Comparison of ENCODE assay signal across 24 mouse cellular contexts in the genomic region with DNA sequence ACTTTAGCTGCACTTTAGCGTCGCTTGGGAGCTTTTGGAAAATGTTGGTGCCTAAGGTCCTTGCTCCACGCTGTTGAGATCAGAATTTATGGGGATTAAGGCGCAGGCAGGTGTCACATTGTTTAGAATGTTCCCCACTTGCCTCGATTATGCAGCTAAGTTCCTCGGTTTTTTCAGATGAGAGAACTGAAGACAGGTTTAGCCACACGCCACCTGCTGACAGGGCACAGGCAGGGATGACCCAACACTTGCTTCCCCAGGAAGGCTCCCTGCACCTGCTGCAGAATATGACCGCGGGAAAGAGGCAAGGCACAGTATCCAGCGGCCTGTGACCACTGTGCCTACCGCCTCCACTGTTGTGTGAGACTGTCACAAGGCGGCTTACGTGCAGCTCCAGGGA. TPM values are rescaled to one million over a fixed set of nuclear protein-coding genes. Genes with fewer than 3 reads are reported as not detected.
A peak's percentile ranks its signal among the peaks of the same experiment; 100 is the strongest.
DNase-seq lines count a peak whose midpoint lies in the region; ATAC-seq and TF ChIP-seq lines count a peak whose summit lies in the region.
"Had no signal": no experiment of that assay in that cellular context is flagged by ENCODE, and none has a peak within 500 bp of the region (broad histone marks: within the 10 kb centered on the region; RNA-seq: fewer than 3 reads in every experiment).

No protein-coding gene starts in this region.

- in situ Hi-C loops in ES-E14 (cut with MboI; ENCODE audit: low sequenced_read_pairs in 2 of 2, unreplicated experiment in 2 of 2): no loop called here

- no peak overlapping the region for H3K27ac ChIP-seq in hindbrain, embryonic 12.5 days
- no peak overlapping the region for H3K27ac ChIP-seq in hindbrain, embryonic 11.5 days (ENCODE audit: low read depth, low read length)
- H3K27ac ChIP-seq in liver, embryonic 14.5 days: no peak overlapping the region
- H3K27ac ChIP-seq in liver, embryonic 12.5 days: no peak overlapping the region
- peak overlapping the region; percentile 97 for H3K27ac ChIP-seq in ES-E14 (ENCODE audit: insufficient read depth, low read depth, low read length, poor library complexity, severe bottlenecking)
- H3K27ac ChIP-seq: embryonic facial prominence, embryonic 15.5 days; forebrain, embryonic 10.5 days; heart, embryonic 10.5 days; hindbrain, embryonic 14.5 days had no signal

- H3K4me1 ChIP-seq in hindbrain, embryonic 12.5 days: no peaks in the 10 kb centered on the region
- H3K4me1 ChIP-seq in hindbrain, embryonic 11.5 days (replicated peaks; ENCODE audit: control insufficient read depth, insufficient read depth, low read length): no peaks in the 10 kb centered on the region
- peaks cover 17 to 28% of the 10 kb centered on the region in 2 experiments for H3K4me1 ChIP-seq in liver, embryonic 14.5 days (replicated peaks; ENCODE audit: control insufficient read depth in 2 of 2, insufficient read depth in 2 of 2, low read length in 1 of 2)
- peaks cover 57% of the 10 kb centered on the region for H3K4me1 ChIP-seq in liver, embryonic 12.5 days
- peaks cover 84% of the 10 kb centered on the region for H3K4me1 ChIP-seq in E14TG2a.4 (replicated peaks; ENCODE audit: low read depth, low read length)
- peaks cover 5 to 39% of the 10 kb centered on the region in 2 experiments for H3K4me1 ChIP-seq in ES-E14 (ENCODE audit: control insufficient read depth in 2 of 2, insufficient read depth in 2 of 2, low read length in 2 of 2, poor library complexity in 1 of 2)
- H3K4me1 ChIP-seq: embryonic facial prominence, embryonic 15.5 days had no signal

- no peak overlapping the region for H3K9ac ChIP-seq in hindbrain, embryonic 12.5 days
- H3K9ac ChIP-seq in hindbrain, embryonic 11.5 days (ENCODE audit: low read depth, low read length): no peak overlapping the region
- H3K9ac ChIP-seq in liver, embryonic 14.5 days (replicated peaks): no peak overlapping the region
- H3K9ac ChIP-seq in liver, embryonic 12.5 days: no peak overlapping the region
- peak overlapping the region; percentile 53; the same call in 1 of the 2 replicates for H3K9ac ChIP-seq in ES-E14 (ENCODE audit: insufficient read depth, low read depth, low read length, poor library complexity, severe bottlenecking)
- H3K9ac ChIP-seq: embryonic facial prominence, embryonic 15.5 days; hindbrain, embryonic 14.5 days had no signal

- peak; percentile 17; the same call in 1 of the 2 replicates for TF ChIP-seq CTCF in liver, embryonic 14.5 days (IDR thresholded peaks at IDR 0.05; ENCODE audit: low read depth)
- no peak for TF ChIP-seq CTCF in E14TG2a.4 (conservative IDR thresholded peaks at IDR 0.05; ENCODE audit: low read length)

- no peak overlapping the region for H3K4me3 ChIP-seq in hindbrain, embryonic 12.5 days
- no peak overlapping the region for H3K4me3 ChIP-seq in hindbrain, embryonic 11.5 days (ENCODE audit: low read depth, low read length)
- H3K4me3 ChIP-seq in liver, embryonic 14.5 days (ENCODE audit: insufficient read depth in 1 of 2, low read depth in 2 of 2, low read length in 2 of 2): no peak overlapping the region
- H3K4me3 ChIP-seq in liver, embryonic 12.5 days: no peak overlapping the region
- H3K4me3 ChIP-seq in E14TG2a.4 (replicated peaks; ENCODE audit: low read length): peak overlapping the region; percentile 88
- H3K4me3 ChIP-seq in ES-E14 (ENCODE audit: insufficient read depth in 1 of 2, low read depth in 1 of 2, low read length in 2 of 2, poor library complexity in 1 of 2, severe bottlenecking in 1 of 2): peak overlapping the region in 1 of 2 experiments; percentile 15; a peak in 1 of 4 replicates
- H3K4me3 ChIP-seq: embryonic facial prominence, embryonic 15.5 days; erythroblast, embryonic 14.5 days; forebrain, embryonic 10.5 days; heart, embryonic 10.5 days had no signal

- 0 out of 2 replicates have a peak, but pooled peaks have one; percentile 22 for ATAC-seq in hindbrain, embryonic 12.5 days (ENCODE audit: low FRiP score)
- no peak for ATAC-seq in hindbrain, embryonic 11.5 days (ENCODE audit: low FRiP score)
- no peak for ATAC-seq in liver, embryonic 14.5 days (ENCODE audit: insufficient read depth)
- no peak for ATAC-seq in liver, embryonic 12.5 days
- ATAC-seq: forebrain, embryonic 16.5 days had no signal

- H3K27me3 ChIP-seq in hindbrain, embryonic 12.5 days: no peaks in the 10 kb centered on the region
- no peaks in the 10 kb centered on the region for H3K27me3 ChIP-seq in hindbrain, embryonic 11.5 days (ENCODE audit: control insufficient read depth, insufficient read depth, low read length)
- no peaks in the 10 kb centered on the region for H3K27me3 ChIP-seq in liver, embryonic 14.5 days (ENCODE audit: control insufficient read depth, insufficient read depth, low read length)
- H3K27me3 ChIP-seq in liver, embryonic 12.5 days (replicated peaks): no peaks in the 10 kb centered on the region
- H3K27me3 ChIP-seq in E14TG2a.4 (ENCODE audit: insufficient read depth, low read length): no peaks in the 10 kb centered on the region
- H3K27me3 ChIP-seq: embryonic facial prominence, embryonic 15.5 days had no signal

- no peak for DNase-seq in hindbrain, embryonic 11.5 days (ENCODE audit: low spot score)
- no peak for DNase-seq in liver, embryonic 14.5 days (ENCODE audit: low read depth in 3 of 3, low spot score in 3 of 3)
- DNase-seq in ES-E14 (ENCODE audit: low read depth, low spot score): no peak
- DNase-seq in cerebellum, adult 18-20 months: no peak
- DNase-seq in right cerebral cortex, postnatal 14 days: no peak
- DNase-seq: adrenal gland, adult 2 months; adrenal gland, postnatal 25 days; cerebellum, adult 2 months; cerebellum, postnatal 10 days; embryo, embryonic 11 days; gastrocnemius, postnatal 10 days; heart, adult 18-20 months; heart, postnatal 10 days; heart, postnatal 4 days had no signal

- H3K36me3 ChIP-seq in hindbrain, embryonic 12.5 days: peaks cover 50% of the 10 kb centered on the region
- no peaks in the 10 kb centered on the region for H3K36me3 ChIP-seq in hindbrain, embryonic 11.5 days (ENCODE audit: control insufficient read depth, insufficient read depth, low read length)
- peaks cover 7% of the 10 kb centered on the region for H3K36me3 ChIP-seq in liver, embryonic 14.5 days (replicated peaks; ENCODE audit: control insufficient read depth, insufficient read depth, low read depth)
- peaks cover 79% of the 10 kb centered on the region for H3K36me3 ChIP-seq in liver, embryonic 12.5 days
- H3K36me3 ChIP-seq in E14TG2a.4 (ENCODE audit: insufficient read depth, low read length): peaks cover 39% of the 10 kb centered on the region
- peaks cover 7% of the 10 kb centered on the region; the same call in 1 of the 2 replicates for H3K36me3 ChIP-seq in ES-E14 (ENCODE audit: control insufficient read depth, insufficient read depth, low read length, poor library complexity, severe bottlenecking)

- H3K4me2 ChIP-seq in hindbrain, embryonic 12.5 days (replicated peaks): no peak overlapping the region
- no peak overlapping the region for H3K4me2 ChIP-seq in hindbrain, embryonic 11.5 days (replicated peaks; ENCODE audit: low read depth, low read length)
- H3K4me2 ChIP-seq in liver, embryonic 14.5 days (ENCODE audit: low read depth): no peak overlapping the region
- no peak overlapping the region for H3K4me2 ChIP-seq in liver, embryonic 12.5 days
- H3K4me2 ChIP-seq: embryonic facial prominence, embryonic 15.5 days; hindbrain, embryonic 14.5 days had no signal

- no peaks in the 10 kb centered on the region for H3K9me3 ChIP-seq in hindbrain, embryonic 12.5 days (replicated peaks)
- no peaks in the 10 kb centered on the region for H3K9me3 ChIP-seq in hindbrain, embryonic 11.5 days (ENCODE audit: control insufficient read depth, low read length)
- no peaks in the 10 kb centered on the region for H3K9me3 ChIP-seq in liver, embryonic 14.5 days (ENCODE audit: control insufficient read depth, low read length)
- no peaks in the 10 kb centered on the region for H3K9me3 ChIP-seq in liver, embryonic 12.5 days (replicated peaks)
- H3K9me3 ChIP-seq in E14TG2a.4 (ENCODE audit: low read length) (no peaks in the 10 kb centered on the region), ES-E14 (ENCODE audit: control insufficient read depth, insufficient read depth, low read depth, low read length) (no peaks in the 10 kb centered on the region)
- H3K9me3 ChIP-seq: embryonic facial prominence, embryonic 15.5 days; forebrain, embryonic 10.5 days; heart, embryonic 10.5 days had no signal

- 78% methylated on average over 13 of the region's 13 CpGs for WGBS in hindbrain, embryonic 12.5 days
- 76% methylated on average over 13 of the region's 13 CpGs for WGBS in hindbrain, embryonic 11.5 days
- 75% methylated on average over 13 of the region's 13 CpGs for WGBS in liver, embryonic 14.5 days (ENCODE audit: insufficient replicate concordance)
- WGBS in liver, embryonic 12.5 days (ENCODE audit: insufficient replicate concordance): 77% methylated on average over 13 of the region's 13 CpGs

- no peak for TF ChIP-seq EP300 in liver, embryonic 14.5 days (IDR thresholded peaks at IDR 0.05; ENCODE audit: low read depth)

RNA-seq across cellular contexts. Expression of a gene that starts 33.8 kb away (rescaled TPM):
- 130 and 141 TPM in 2 replicates for polyA plus RNA-seq in hindbrain, embryonic 12.5 days (2016; fragmentation: Nextera tagmentation; extraction: Ambion mirVana)
- polyA plus RNA-seq in hindbrain, embryonic 11.5 days (2014; fragmentation: Nextera tagmentation; extraction: Ambion mirVana): 149 and 155 TPM in 2 replicates
- polyA plus RNA-seq in liver, embryonic 14.5 days (2012; rRNA removed): 23.2 and 38.0 TPM in 2 replicates
- polyA plus RNA-seq in liver, embryonic 14.5 days (2014; fragmentation: Nextera tagmentation; extraction: Ambion mirVana): 65.5 and 75.3 TPM in 2 replicates
- 140 and 144 TPM in 2 replicates for polyA plus RNA-seq in liver, embryonic 12.5 days (2016; fragmentation: Nextera tagmentation; extraction: Ambion mirVana)
- 132 and 179 TPM in 2 replicates for total RNA-seq in ES-E14 (2012; rRNA removed)

RNA-seq across cellular contexts. Expression of a gene that starts 42.0 kb away (rescaled TPM):
- 7.6 and 8.1 TPM in 2 replicates for polyA plus RNA-seq in hindbrain, embryonic 12.5 days (2016; fragmentation: Nextera tagmentation; extraction: Ambion mirVana)
- 5.5 and 7.1 TPM in 2 replicates for polyA plus RNA-seq in hindbrain, embryonic 11.5 days (2014; fragmentation: Nextera tagmentation; extraction: Ambion mirVana)
- polyA plus RNA-seq in liver, embryonic 14.5 days (2012; rRNA removed): 2.5 and 3.0 TPM in 2 replicates
- polyA plus RNA-seq in liver, embryonic 14.5 days (2014; fragmentation: Nextera tagmentation; extraction: Ambion mirVana): 3.4 and 3.5 TPM in 2 replicates
- polyA plus RNA-seq in liver, embryonic 12.5 days (2016; fragmentation: Nextera tagmentation; extraction: Ambion mirVana): 4.8 and 5.2 TPM in 2 replicates
- 20.2 and 27.1 TPM in 2 replicates for total RNA-seq in ES-E14 (2012; rRNA removed)

RNA-seq across cellular contexts. Expression of a gene that starts 43.9 kb away (rescaled TPM):
- polyA plus RNA-seq in hindbrain, embryonic 12.5 days (2016; fragmentation: Nextera tagmentation; extraction: Ambion mirVana): 41.1 and 54.7 TPM in 2 replicates
- polyA plus RNA-seq in hindbrain, embryonic 11.5 days (2014; fragmentation: Nextera tagmentation; extraction: Ambion mirVana): 48.4 and 49.2 TPM in 2 replicates
- 36.7 and 37.2 TPM in 2 replicates for polyA plus RNA-seq in liver, embryonic 14.5 days (2012; rRNA removed)
- 62.7 and 63.3 TPM in 2 replicates for polyA plus RNA-seq in liver, embryonic 14.5 days (2014; fragmentation: Nextera tagmentation; extraction: Ambion mirVana)
- 55.2 and 56.5 TPM in 2 replicates for polyA plus RNA-seq in liver, embryonic 12.5 days (2016; fragmentation: Nextera tagmentation; extraction: Ambion mirVana)
- total RNA-seq in ES-E14 (2012; rRNA removed): 19.5 and 21.4 TPM in 2 replicates

RNA-seq across cellular contexts. Expression of a gene that starts 52.8 kb away (rescaled TPM):
- polyA plus RNA-seq in hindbrain, embryonic 12.5 days (2016; fragmentation: Nextera tagmentation; extraction: Ambion mirVana): 0.17 and 0.53 TPM in 2 replicates
- 0.34 and 0.53 TPM in 2 replicates for polyA plus RNA-seq in hindbrain, embryonic 11.5 days (2014; fragmentation: Nextera tagmentation; extraction: Ambion mirVana)
- polyA plus RNA-seq in liver, embryonic 14.5 days (2012; rRNA removed): 0.04 TPM in 2 replicates
- 0.10 and 0.18 TPM in 2 replicates for polyA plus RNA-seq in liver, embryonic 14.5 days (2014; fragmentation: Nextera tagmentation; extraction: Ambion mirVana)
- polyA plus RNA-seq in liver, embryonic 12.5 days (2016; fragmentation: Nextera tagmentation; extraction: Ambion mirVana): 0.60 and 0.62 TPM in 2 replicates
- 1.8 and 2.2 TPM in 2 replicates for total RNA-seq in ES-E14 (2012; rRNA removed)
- total RNA-seq: adrenal gland, adult 2 months; adrenal gland, postnatal 25 days; gastrocnemius, postnatal 4 days; heart, adult 18-20 months; heart, postnatal 10 days; heart, postnatal 4 days had no signal
- polyA plus RNA-seq: adrenal gland, adult 2 months; erythroblast, embryonic 14.5 days; forebrain, embryonic 16.5 days had no signal
